Mouse (Mus musculus): Measurements from ENCODE around the gene Drc1.

The Drc1 gene

DNA sequence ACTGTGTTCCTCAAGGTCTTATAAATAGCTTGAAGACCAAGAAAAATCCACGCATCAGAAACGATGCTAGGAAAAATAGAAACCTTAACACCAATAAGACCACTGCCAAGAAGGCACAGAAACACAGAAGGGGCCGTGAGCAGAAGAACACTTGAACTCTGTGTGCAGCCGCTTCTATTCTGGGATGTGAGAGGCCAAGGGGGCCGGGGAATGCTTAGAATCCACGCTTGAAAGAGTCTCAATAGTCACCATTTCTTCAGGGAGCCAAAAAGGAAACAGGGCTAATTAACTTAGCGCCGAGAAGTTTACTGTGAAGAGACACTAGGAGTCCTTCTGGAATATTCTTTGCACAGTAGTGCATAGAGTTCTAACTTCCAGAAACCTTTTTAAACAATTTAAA, 120.0 kb downstream of the Drc1 start:
- H3K4me1 ChIP-seq (replicated peaks; ENCODE audit: low read depth, low read length) = no peaks in the 10 kb centered on the region
- H3K9me3 ChIP-seq (ENCODE audit: low read length) = peaks cover 9% of the 10 kb centered on the region
- no peak overlapping the region for H3K4me3 ChIP-seq (replicated peaks; ENCODE audit: low read length)
- TF ChIP-seq NANOG (IDR thresholded peaks at IDR 0.05; ENCODE audit: borderline replicate concordance, low read length) (no peak), POU5F1 (IDR thresholded peaks at IDR 0.05; ENCODE audit: borderline replicate concordance, low read length) (no peak), CTCF (conservative IDR thresholded peaks at IDR 0.05; ENCODE audit: low read length) (no peak)
- H3K27me3 ChIP-seq (ENCODE audit: insufficient read depth, low read length) = 0 out of 2 replicates have a peak, but pooled peaks cover 2% of the 10 kb centered on the region
- no peaks in the 10 kb centered on the region for H3K36me3 ChIP-seq (ENCODE audit: insufficient read depth, low read length)

DNA sequence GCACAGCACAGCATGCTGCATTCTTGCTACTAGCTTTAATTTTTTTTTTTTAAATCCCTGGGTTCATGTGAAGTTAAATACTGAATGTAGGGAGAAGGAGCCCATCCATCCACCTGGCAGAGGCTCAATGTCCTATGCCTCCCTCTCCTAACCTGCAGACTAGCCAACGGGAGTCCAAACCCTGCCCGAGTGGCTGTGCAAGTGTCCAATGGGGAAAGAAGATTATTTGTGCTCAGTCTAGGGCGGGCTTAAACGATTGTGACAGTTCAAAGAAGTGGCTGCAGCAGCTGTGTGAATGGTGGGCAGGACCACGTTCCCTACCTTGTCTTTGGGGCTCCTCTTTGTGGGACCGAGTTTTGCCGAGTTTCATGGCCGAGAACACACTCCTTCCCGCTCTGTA, 125.7 kb downstream of the Drc1 start:
- no peaks in the 10 kb centered on the region for H3K9me3 ChIP-seq (ENCODE audit: low read length)
- H3K4me3 ChIP-seq (replicated peaks; ENCODE audit: low read length) = peak overlapping the region; percentile 39
- TF ChIP-seq CTCF (conservative IDR thresholded peaks at IDR 0.05; ENCODE audit: low read length) (no peak), NANOG (IDR thresholded peaks at IDR 0.05; ENCODE audit: borderline replicate concordance, low read length) (no peak), POU5F1 (IDR thresholded peaks at IDR 0.05; ENCODE audit: borderline replicate concordance, low read length) (no peak)
- H3K27me3 ChIP-seq (ENCODE audit: insufficient read depth, low read length) = peaks cover 8% of the 10 kb centered on the region; the same call in 1 of the 2 replicates
- H3K4me1 ChIP-seq (replicated peaks; ENCODE audit: low read depth, low read length) = peaks cover 10% of the 10 kb centered on the region
- H3K36me3 ChIP-seq (ENCODE audit: insufficient read depth, low read length) = no peaks in the 10 kb centered on the region

DNA sequence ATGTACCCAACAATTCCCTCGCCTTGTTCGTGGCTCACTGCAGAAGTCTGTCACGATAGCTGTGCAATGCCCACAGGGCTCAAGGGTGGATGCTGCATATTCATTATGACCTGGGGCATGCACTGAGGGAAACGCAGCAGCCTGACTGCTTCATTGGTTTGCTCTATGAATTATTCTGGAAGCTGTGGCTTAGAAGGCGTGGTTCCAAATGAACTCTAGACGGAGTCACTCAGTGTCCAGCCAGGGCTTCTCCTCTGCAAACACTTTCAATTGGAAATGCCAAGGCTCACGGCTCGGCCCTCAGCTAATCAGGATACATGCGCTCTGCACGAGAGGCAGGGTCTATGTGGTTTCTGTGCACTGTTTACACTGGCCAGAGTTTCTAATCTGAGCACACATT, 130.3 kb downstream of the Drc1 start:
- TF ChIP-seq NANOG (IDR thresholded peaks at IDR 0.05; ENCODE audit: borderline replicate concordance, low read length) (no peak), CTCF (conservative IDR thresholded peaks at IDR 0.05; ENCODE audit: low read length) (no peak)
- no peak overlapping the region for H3K4me3 ChIP-seq (replicated peaks; ENCODE audit: low read length)
- peaks cover 26% of the 10 kb centered on the region for H3K27me3 ChIP-seq (ENCODE audit: insufficient read depth, low read length)
- H3K36me3 ChIP-seq (ENCODE audit: insufficient read depth, low read length) = no peaks in the 10 kb centered on the region
- H3K9me3 ChIP-seq (ENCODE audit: low read length) = no peaks in the 10 kb centered on the region
- peaks cover 17% of the 10 kb centered on the region for H3K4me1 ChIP-seq (replicated peaks; ENCODE audit: low read depth, low read length)

DNA sequence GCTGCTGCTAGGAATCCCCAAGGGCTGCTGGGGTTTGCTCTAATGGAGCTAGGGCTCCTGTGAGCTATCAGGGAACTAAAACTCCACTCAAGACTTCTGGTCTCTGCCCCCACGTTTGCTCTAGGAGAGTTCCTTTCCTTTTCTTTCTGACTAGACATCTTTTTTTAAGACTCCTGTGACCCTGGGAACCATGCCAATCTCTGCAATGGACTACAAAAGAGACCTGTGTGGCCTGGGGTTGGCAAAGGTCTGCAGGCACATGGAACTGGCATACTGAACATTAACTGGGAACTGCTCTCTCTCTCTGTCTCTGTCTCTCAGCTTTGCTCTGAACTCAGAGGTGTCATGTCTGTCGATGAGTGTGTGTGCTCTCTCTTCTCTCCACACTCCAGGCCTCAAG, 134.2 kb downstream of the Drc1 start:
- Histone ChIP-seq H3K36me3 (ENCODE audit: insufficient read depth, low read length) (no peaks in the 10 kb centered on the region), H3K4me1 (replicated peaks; ENCODE audit: low read depth, low read length) (peaks cover 10% of the 10 kb centered on the region)
- TF ChIP-seq CTCF (conservative IDR thresholded peaks at IDR 0.05; ENCODE audit: low read length) = no peak
- TF ChIP-seq NANOG (IDR thresholded peaks at IDR 0.05; ENCODE audit: borderline replicate concordance, low read length) = no peak
- TF ChIP-seq POU5F1 (IDR thresholded peaks at IDR 0.05; ENCODE audit: borderline replicate concordance, low read length) = no peak

DNA sequence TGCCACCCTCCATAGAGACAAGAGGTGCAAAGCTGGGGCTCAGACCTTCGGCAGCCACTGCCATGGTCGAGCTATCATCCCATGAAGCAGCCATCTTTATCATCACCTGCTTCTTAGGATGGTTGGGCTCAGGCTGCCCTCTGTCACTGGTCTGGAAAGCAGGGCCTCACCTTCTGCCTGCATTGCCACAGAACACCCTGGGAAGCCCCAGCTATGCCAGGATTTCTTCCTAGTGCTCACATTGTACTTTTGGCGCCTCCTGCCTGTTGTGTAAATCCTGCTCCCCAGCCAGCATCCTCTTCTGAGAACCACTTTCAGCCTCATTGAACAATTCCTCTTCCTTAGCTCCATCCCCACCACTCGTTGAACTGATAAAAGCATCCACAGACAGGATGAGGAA, 134.7 kb downstream of the Drc1 start:
- TF ChIP-seq POU5F1 (IDR thresholded peaks at IDR 0.05; ENCODE audit: borderline replicate concordance, low read length) (no peak), CTCF (conservative IDR thresholded peaks at IDR 0.05; ENCODE audit: low read length) (no peak), NANOG (IDR thresholded peaks at IDR 0.05; ENCODE audit: borderline replicate concordance, low read length) (no peak)
- Histone ChIP-seq H3K4me1 (replicated peaks; ENCODE audit: low read depth, low read length) (peaks cover 10% of the 10 kb centered on the region), H3K27me3 (ENCODE audit: insufficient read depth, low read length) (peaks cover 35% of the 10 kb centered on the region), H3K4me3 (replicated peaks; ENCODE audit: low read length) (no peak overlapping the region), H3K36me3 (ENCODE audit: insufficient read depth, low read length) (no peaks in the 10 kb centered on the region), H3K9me3 (ENCODE audit: low read length) (no peaks in the 10 kb centered on the region)

More for the DNA sequence above, 134.2 kb downstream of the Drc1 start:
- no peak overlapping the region for H3K4me3 ChIP-seq (replicated peaks; ENCODE audit: low read length)
- H3K9me3 ChIP-seq (ENCODE audit: low read length) = no peaks in the 10 kb centered on the region
- peaks cover 32% of the 10 kb centered on the region for H3K27me3 ChIP-seq (ENCODE audit: insufficient read depth, low read length)
